Comparison of ENCODE assay signal across 9 mouse cellular contexts in genomic region chr19:58978401-58979171, GRCm38 (mm10). TPM values are rescaled to one million over a fixed set of nuclear protein-coding genes. Genes with fewer than 3 reads are reported as not detected.
DNase-seq lines count a peak whose midpoint lies in the region; ATAC-seq and TF ChIP-seq lines count a peak whose summit lies in the region.
"Had no signal": no experiment of that assay in that cellular context is flagged by ENCODE, and none has a peak within 500 bp of the region (broad histone marks: within the 10 kb centered on the region; RNA-seq: fewer than 3 reads in every experiment).

No protein-coding gene starts in this region.

- peaks cover 69% of the 10 kb centered on the region for H3K27me3 ChIP-seq in midbrain, embryonic 14.5 days (ENCODE audit: control insufficient read depth, insufficient read depth, low read length)
- H3K27me3 ChIP-seq in midbrain, embryonic 11.5 days (ENCODE audit: control insufficient read depth, insufficient read depth, low read length): peaks cover 70% of the 10 kb centered on the region
- no peaks in the 10 kb centered on the region for H3K27me3 ChIP-seq in stomach, embryonic 15.5 days (replicated peaks)

- no peak for TF ChIP-seq POLR2A in bone marrow macrophage, adult 2 months (IDR thresholded peaks at IDR 0.05; ENCODE audit: borderline replicate concordance, low read depth, low read length)

- peaks cover 8% of the 10 kb centered on the region; the same call in 1 of the 2 replicates for H3K4me1 ChIP-seq in midbrain, embryonic 14.5 days (ENCODE audit: control insufficient read depth, insufficient read depth, low read length)
- peaks cover 16% of the 10 kb centered on the region; the same call in 1 of the 2 replicates for H3K4me1 ChIP-seq in midbrain, embryonic 11.5 days (ENCODE audit: control insufficient read depth, insufficient read depth, low read length)
- H3K4me1 ChIP-seq in bone marrow macrophage, adult 2 months (ENCODE audit: control insufficient read depth, insufficient read depth, low read length): peaks cover 20% of the 10 kb centered on the region
- no peaks in the 10 kb centered on the region for H3K4me1 ChIP-seq in stomach, embryonic 15.5 days

- intact Hi-C loops in gastrocnemius, postnatal 14 days (cut with DNase I; ENCODE audit: low total_unique reads): no loop called here

- TF ChIP-seq CTCF in bone marrow macrophage, adult 2 months (IDR thresholded peaks at IDR 0.05; ENCODE audit: low read depth, low read length): no peak

- WGBS in midbrain, embryonic 14.5 days: 46% methylated on average over 11 of the region's 11 CpGs
- WGBS in midbrain, embryonic 11.5 days: 58% methylated on average over 11 of the region's 11 CpGs
- WGBS in stomach, embryonic 15.5 days: 53% methylated on average over 11 of the region's 11 CpGs

- no peak; the same call in 1 of the 2 replicates for ATAC-seq in midbrain, embryonic 14.5 days (ENCODE audit: low FRiP score, low TSS enrichment)
- ATAC-seq in midbrain, embryonic 11.5 days (ENCODE audit: low FRiP score): no peak
- ATAC-seq in stomach, embryonic 15.5 days (ENCODE audit: insufficient read depth, low FRiP score, low read depth): peak; percentile 56; the same call in 1 of the 2 replicates

- no peak overlapping the region for H3K27ac ChIP-seq in midbrain, embryonic 14.5 days (replicated peaks; ENCODE audit: low read depth, low read length)
- H3K27ac ChIP-seq in midbrain, embryonic 11.5 days (ENCODE audit: low read depth, low read length): no peak overlapping the region
- H3K27ac ChIP-seq in bone marrow macrophage, adult 2 months (ENCODE audit: insufficient read depth, low read depth, low read length): peak overlapping the region; percentile 61
- H3K27ac ChIP-seq in stomach, embryonic 15.5 days: no peak overlapping the region
- H3K27ac ChIP-seq: embryonic facial prominence, embryonic 13.5 days had no signal

- H3K36me3 ChIP-seq in midbrain, embryonic 14.5 days (ENCODE audit: control insufficient read depth, insufficient read depth, low read length): no peaks in the 10 kb centered on the region
- H3K36me3 ChIP-seq in midbrain, embryonic 11.5 days (ENCODE audit: control insufficient read depth, insufficient read depth, low read length): no peaks in the 10 kb centered on the region
- H3K36me3 ChIP-seq in stomach, embryonic 15.5 days: no peaks in the 10 kb centered on the region
- H3K36me3 ChIP-seq: embryonic facial prominence, embryonic 13.5 days had no signal

- peak overlapping the region; percentile 13; the same call in 1 of the 2 replicates for H3K4me2 ChIP-seq in midbrain, embryonic 14.5 days (ENCODE audit: low read length)
- H3K4me2 ChIP-seq in midbrain, embryonic 11.5 days: no peak overlapping the region
- H3K4me2 ChIP-seq in stomach, embryonic 15.5 days: no peak overlapping the region

- H3K4me3 ChIP-seq in midbrain, embryonic 14.5 days (replicated peaks; ENCODE audit: low read depth, low read length): no peak overlapping the region
- no peak overlapping the region for H3K4me3 ChIP-seq in midbrain, embryonic 11.5 days (ENCODE audit: low read depth, low read length)
- H3K4me3 ChIP-seq in bone marrow macrophage, adult 2 months (ENCODE audit: insufficient read depth, low read length): peak overlapping the region; percentile 16
- H3K4me3 ChIP-seq in stomach, embryonic 15.5 days (replicated peaks): no peak overlapping the region
- H3K4me3 ChIP-seq: embryonic facial prominence, embryonic 13.5 days had no signal

- no peak overlapping the region for H3K9ac ChIP-seq in midbrain, embryonic 14.5 days (replicated peaks; ENCODE audit: low read length)
- H3K9ac ChIP-seq in midbrain, embryonic 11.5 days (ENCODE audit: low read length): no peak overlapping the region
- H3K9ac ChIP-seq in stomach, embryonic 15.5 days: no peak overlapping the region
- H3K9ac ChIP-seq: embryonic facial prominence, embryonic 13.5 days had no signal

- peak; percentile 28 for DNase-seq in midbrain, embryonic 14.5 days
- DNase-seq in midbrain, embryonic 11.5 days (ENCODE audit: low spot score, missing footprints): no peak
- peak; percentile 9 for DNase-seq in heart, adult 8-10 months (ENCODE audit: low spot score)
- DNase-seq in left cerebral cortex, adult 9 months (ENCODE audit: low spot score in 2 of 2): peak; percentile 31 to 47
- DNase-seq in ovary, postnatal 10 days (ENCODE audit: low spot score): no peak
- DNase-seq in gastrocnemius, postnatal 14 days: no peak

- H3K9me3 ChIP-seq in midbrain, embryonic 14.5 days (ENCODE audit: control insufficient read depth, low read length): no peaks in the 10 kb centered on the region
- H3K9me3 ChIP-seq in midbrain, embryonic 11.5 days (ENCODE audit: control insufficient read depth, low read length): no peaks in the 10 kb centered on the region
- no peaks in the 10 kb centered on the region for H3K9me3 ChIP-seq in stomach, embryonic 15.5 days
- H3K9me3 ChIP-seq: embryonic facial prominence, embryonic 13.5 days had no signal

RNA-seq across cellular contexts. Expression of gene Hspa12a, which starts 35.1 kb away (rescaled TPM):
- 31.9 and 35.2 TPM in 2 replicates for polyA plus RNA-seq in midbrain, embryonic 14.5 days (2014; fragmentation: Nextera tagmentation; extraction: Ambion mirVana)
- 9.3 and 10.6 TPM in 2 replicates for polyA plus RNA-seq in midbrain, embryonic 11.5 days (2014; fragmentation: Nextera tagmentation; extraction: Ambion mirVana)
- polyA plus RNA-seq in bone marrow macrophage, adult 2 months (2012; ENCODE audit: insufficient read depth, insufficient read length, missing spikeins): 0.45 TPM in 1 of 2 replicates, not detected in the other
- 10 to 100 TPM; 14.7 to 21.9 (median 17.6) TPM for total RNA-seq in heart, adult 8-10 months (2022)
- polyA plus RNA-seq in stomach, embryonic 15.5 days (2015; fragmentation: Nextera tagmentation; extraction: Ambion mirVana): 5.2 and 6.0 TPM in 2 replicates
- 10 to 100 TPM in 1 of 2 experiments, 1 to 10 TPM in 1; 8.6 to 13.4 TPM for total RNA-seq in gastrocnemius, postnatal 14 days (2021)

RNA-seq across cellular contexts. Expression of gene Eno4, which starts 35.4 kb away (rescaled TPM):
- polyA plus RNA-seq in midbrain, embryonic 14.5 days (2014; fragmentation: Nextera tagmentation; extraction: Ambion mirVana): 0.49 and 0.66 TPM in 2 replicates
- 0.39 and 0.45 TPM in 2 replicates for polyA plus RNA-seq in midbrain, embryonic 11.5 days (2014; fragmentation: Nextera tagmentation; extraction: Ambion mirVana)
- polyA plus RNA-seq in bone marrow macrophage, adult 2 months (2012; ENCODE audit: insufficient read depth, insufficient read length, missing spikeins): not detected in 2 replicates
- under 1 TPM in 1 of 4 experiments, not detected in 3; 0.28 TPM for total RNA-seq in heart, adult 8-10 months (2022)
- 0.26 and 0.63 TPM in 2 replicates for polyA plus RNA-seq in stomach, embryonic 15.5 days (2015; fragmentation: Nextera tagmentation; extraction: Ambion mirVana)
- total RNA-seq in gastrocnemius, postnatal 14 days (2021): under 1 TPM in 1 of 2 experiments, not detected in 1; 0.10 TPM

Comparison
In these comparisons a context has a peak if more than half of its experiments do, and no peak if none do; other contexts are left out.
1. DNase-seq: peak in midbrain, embryonic 14.5 days (single experiment), heart, adult 8-10 months (single experiment) and left cerebral cortex, adult 9 months (2 of 2); none in midbrain, embryonic 11.5 days (single experiment), ovary, postnatal 10 days (single experiment) and gastrocnemius, postnatal 14 days (single experiment).